Mouse (Mus musculus): ENCODE measurements at regions not wholly inside any gene's neighbourhood (a gene's known extent, or its start where the extent isn't known, plus 50 kb on each side); places are given as distances from the start of the nearest gene placed in this dataset.
"Not testable (repeated sequence)": the region's sequence is repeated elsewhere in the genome, so short reads cannot be mapped to it uniquely, and the experiment has no call there.

- no peak for DNase-seq (ENCODE audit: low spot score in 2 of 2)
Measured at GRCm38 (mm10) chr15:23536691-23537090, 987.9 kb downstream of the Cdh18 start.

- DNase-seq (ENCODE audit: low spot score in 2 of 2): no peak
Measured at GRCm38 (mm10) chr15:23537449-23537848, 988.6 kb downstream of the Cdh18 start.

GRCm38 (mm10) chr15:23560136-23560535 is 1011.3 kb downstream of the Cdh18 start:
- DNase-seq (ENCODE audit: low spot score in 2 of 2): peak; percentile 11 to 21

DNA sequence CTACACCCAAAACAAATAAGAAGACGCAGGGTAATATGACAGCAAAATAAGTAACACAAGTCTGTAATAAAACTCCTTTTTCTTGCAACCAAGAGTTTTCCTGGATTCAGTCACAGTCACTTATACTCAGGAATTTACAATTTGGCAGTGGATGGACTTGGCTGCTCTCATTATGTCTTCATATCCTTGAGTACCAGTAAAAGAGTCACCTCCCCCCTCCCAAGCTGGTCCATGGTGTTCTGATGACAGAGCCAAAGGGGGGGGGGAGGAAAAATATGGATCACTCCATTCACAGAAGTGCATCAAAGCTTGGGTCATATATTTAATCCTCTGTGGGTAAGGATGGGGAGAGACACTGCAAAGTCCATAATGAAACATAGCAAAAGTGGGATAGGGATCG is 1013.4 kb downstream of the Cdh18 start:
- DNase-seq (ENCODE audit: low spot score in 2 of 2): no peak

GRCm38 (mm10) chr15:23564981-23565380 is 1016.2 kb downstream of the Cdh18 start:
- no peak for DNase-seq (ENCODE audit: low spot score in 2 of 2)

GRCm38 (mm10) chr15:23566886-23567655 is 1018.2 kb downstream of the Cdh18 start:
- DNase-seq (ENCODE audit: low spot score in 2 of 2): no peak

- DNase-seq (ENCODE audit: low spot score in 2 of 2): not testable (repeated sequence)
Measured at GRCm38 (mm10) chr15:23568651-23569050, 1019.8 kb downstream of the Cdh18 start.

DNA sequence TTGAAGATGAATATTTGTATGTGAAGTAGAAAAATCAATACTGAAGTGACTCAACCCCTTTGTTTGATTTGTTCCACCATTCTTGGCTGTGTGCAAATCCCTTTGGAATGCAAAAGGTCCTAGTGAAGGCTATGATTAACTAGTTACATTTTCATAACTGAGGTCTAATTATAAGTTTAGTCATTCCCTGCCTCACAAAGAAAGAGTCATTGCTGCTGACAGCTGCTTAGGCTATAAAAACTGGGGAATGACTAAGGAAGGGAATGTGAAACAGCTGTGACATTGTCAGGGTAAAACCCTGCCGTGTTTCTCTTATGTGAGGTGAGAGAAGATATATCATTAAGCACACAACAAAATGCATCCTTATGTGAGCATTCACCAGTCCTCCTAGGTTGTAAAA is 1033.1 kb downstream of the Cdh18 start:
- no peak for DNase-seq (ENCODE audit: low spot score in 2 of 2)

- DNase-seq (ENCODE audit: low spot score in 2 of 2): no peak
Measured at GRCm38 (mm10) chr15:23590451-23590850, 1041.6 kb downstream of the Cdh18 start.

DNA sequence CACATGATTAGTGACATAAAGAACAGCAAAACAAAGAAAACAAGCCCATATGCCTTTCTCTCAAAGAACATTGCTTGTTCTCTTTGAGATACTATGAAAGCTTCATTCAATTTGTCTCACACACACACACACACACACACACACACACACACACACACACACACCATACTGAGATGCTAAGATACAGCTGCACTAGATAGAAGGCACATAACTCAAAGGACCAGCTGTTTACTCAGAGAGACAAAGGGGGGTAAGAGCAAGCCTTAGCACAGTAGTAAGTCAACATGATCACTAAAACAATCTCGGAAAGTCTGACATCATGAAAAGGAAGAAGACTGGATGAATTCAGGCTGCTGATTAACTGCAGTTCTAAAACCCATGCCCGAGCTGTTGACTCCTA is 1051.6 kb downstream of the Cdh18 start:
- DNase-seq (ENCODE audit: low spot score in 2 of 2): no peak
